Mouse (Mus musculus) liver, embryonic 14.5 days (tissue): Measurements from ENCODE around the gene Timp3. TPM values are rescaled to one million over a fixed set of nuclear protein-coding genes. Genes with fewer than 3 reads are reported as not detected.

Experiments
- ATAC-seq: fragments of 200-750 bp; cut with Nextera tagmentation; 2 replicates; pipeline ENCODE4 v1.8.0; 2017; ENCODE audit warnings: moderate number of reproducible peaks, mild to moderate bottlenecking, moderate library complexity; ENCODE audit not compliant: insufficient read depth
- DNase-seq, 3 experiments: peaks; one replicate each; pipeline ENCODE4 v3.0.0-alpha.2; 2012 to 2013; ENCODE audit warnings: low read depth in 3 of 3, low spot score in 3 of 3
- H3K27ac ChIP-seq: fragments of 300-500 bp; sonication (generic); 2 replicates; pipeline ENCODE4 v1.5.1; 2014; ENCODE audit warnings: moderate library complexity, mild to moderate bottlenecking, control low read depth, inconsistent platforms
- H3K27me3 ChIP-seq: fragments of 300-500 bp; sonication (generic); 2 replicates; pipeline ENCODE4 v1.6.1; 2014; ENCODE audit warnings: mild to moderate bottlenecking, low read length, moderate library complexity; ENCODE audit not compliant: control insufficient read depth, insufficient read depth
- H3K36me3 ChIP-seq: fragments of 300-500 bp; sonication (generic); replicated peaks from 2 replicates; pipeline ENCODE4 v1.6.1; 2014; ENCODE audit warnings: low read depth; ENCODE audit not compliant: control insufficient read depth, insufficient read depth
- H3K4me1 ChIP-seq, 2 experiments: fragments of 200-500 bp in 1 of 2; fragments of 300-500 bp in 1 of 2; sonication (generic) in 1 of 2; replicated peaks; 2 replicates each; pipeline ENCODE4 v1.6.1; 2012 to 2014; ENCODE audit warnings: antibody characterized with exemption in 1 of 2, inconsistent platforms in 1 of 2, low read length in 1 of 2; ENCODE audit not compliant: control insufficient read depth in 2 of 2, insufficient read depth in 2 of 2
- H3K4me2 ChIP-seq: fragments of 300-500 bp; sonication (generic); 2 replicates; pipeline ENCODE4 v1.6.1; 2014; ENCODE audit warnings: low read depth, mild to moderate bottlenecking, control low read depth, moderate library complexity
- H3K4me3 ChIP-seq, 2 experiments: fragments of 200-500 bp in 1 of 2; fragments of 300-500 bp in 1 of 2; sonication (generic) in 1 of 2; 2 replicates each; pipeline ENCODE4 v1.5.1; 2012 to 2014; ENCODE audit warnings: low read depth in 2 of 2, low read length in 2 of 2, mild to moderate bottlenecking in 2 of 2, control low read depth in 1 of 2, inconsistent platforms in 1 of 2, moderate library complexity in 1 of 2; ENCODE audit not compliant: insufficient read depth in 1 of 2
- H3K9ac ChIP-seq: fragments of 300-500 bp; sonication (generic); replicated peaks from 2 replicates; pipeline ENCODE4 v1.6.1; 2014; ENCODE audit warnings: mild to moderate bottlenecking, control low read depth, moderate library complexity
- H3K9me3 ChIP-seq: fragments of 300-500 bp; sonication (generic); 2 replicates; pipeline ENCODE4 v1.6.1; 2016; ENCODE audit warnings: low read length, mixed read lengths; ENCODE audit not compliant: control insufficient read depth
- CTCF ChIP-seq: IDR thresholded peaks from 2 replicates; pipeline ENCODE4 v1.5.1; 2016; ENCODE audit warnings: antibody characterized with exemption, low read depth, control low read depth
- EP300 ChIP-seq: IDR thresholded peaks from 2 replicates; pipeline ENCODE4 v1.6.1; 2016; ENCODE audit warnings: antibody characterized with exemption, low read depth
- WGBS: fragments of 180-500 bp; shearing (Covaris S2); extraction: QIAGEN DNeasy Blood & Tissue Kit; methylation state at CpG from one replicate; pipeline ENCODE4 v1.1.7; 2014; ENCODE audit not compliant: insufficient replicate concordance; 5-methylcytosine and 5-hydroxymethylcytosine counted together
- polyA plus RNA-seq, 2 experiments: library from polyadenylated mRNA; depleted of rRNA in 1 of 2; stranded (reverse) in 1 of 2; unstranded in 1 of 2; fragments of >200 nt; fragmentation: Nextera tagmentation in 1 of 2; extraction: Ambion mirVana in 1 of 2; gene quantifications; 2 replicates each; pipeline versions ENCODE4 v1.2.1 to v1.2.3; 2012 to 2014

The Timp3 gene
- polyA plus RNA-seq, 2 experiments = 3.2 to 3.8 TPM

GRCm38 (mm10) chr10:86318552-86319140 is 18.5 kb downstream of the Timp3 start:
- H3K36me3 ChIP-seq = no peaks in the 10 kb centered on the region
- no peaks in the 10 kb centered on the region; the same call in 1 of the 2 replicates for H3K27me3 ChIP-seq
- no peak for ATAC-seq
- H3K9ac ChIP-seq = no peak overlapping the region
- no peak overlapping the region for H3K27ac ChIP-seq
- no peak overlapping the region for H3K4me2 ChIP-seq
- no peak overlapping the region for H3K4me3 ChIP-seq
- no peak for TF ChIP-seq CTCF
- TF ChIP-seq EP300 = no peak
- DNase-seq = no peak
- no peaks in the 10 kb centered on the region for H3K4me1 ChIP-seq
- no peaks in the 10 kb centered on the region for H3K9me3 ChIP-seq
- 68% methylated on average over 5 of the region's 5 CpGs for WGBS

GRCm38 (mm10) chr10:86319526-86319925 is 19.4 kb downstream of the Timp3 start:
- no peak overlapping the region for H3K4me3 ChIP-seq
- no peak for ATAC-seq

GRCm38 (mm10) chr10:86320204-86320603 is 20.0 kb downstream of the Timp3 start:
- 83% methylated on average over 5 of the region's 5 CpGs for WGBS
- no peak overlapping the region for H3K4me2 ChIP-seq
- H3K4me3 ChIP-seq = no peak overlapping the region
- TF ChIP-seq CTCF (no peak), EP300 (no peak)
- ATAC-seq (no peak), DNase-seq (no peak)
- H3K4me1 ChIP-seq = no peaks in the 10 kb centered on the region
- no peaks in the 10 kb centered on the region for H3K36me3 ChIP-seq
- no peaks in the 10 kb centered on the region; the same call in 1 of the 2 replicates for H3K27me3 ChIP-seq
- no peak overlapping the region for H3K27ac ChIP-seq
- H3K9ac ChIP-seq = no peak overlapping the region
- no peaks in the 10 kb centered on the region for H3K9me3 ChIP-seq

More at GRCm38 (mm10) chr10:86319526-86319925, 19.4 kb downstream of the Timp3 start:
- no peaks in the 10 kb centered on the region for H3K9me3 ChIP-seq
- 50% methylated on average over 3 of the region's 3 CpGs for WGBS
- DNase-seq = no peak
- no peaks in the 10 kb centered on the region; the same call in 1 of the 2 replicates for H3K27me3 ChIP-seq
- H3K4me1 ChIP-seq = no peaks in the 10 kb centered on the region
- H3K36me3 ChIP-seq = no peaks in the 10 kb centered on the region
- no peak overlapping the region for H3K9ac ChIP-seq
- no peak overlapping the region for H3K27ac ChIP-seq
- no peak overlapping the region for H3K4me2 ChIP-seq
- TF ChIP-seq CTCF = no peak
- no peak for TF ChIP-seq EP300

- H3K4me2 ChIP-seq = no peak overlapping the region
- no peaks in the 10 kb centered on the region for H3K4me1 ChIP-seq
- ATAC-seq = no peak
- H3K36me3 ChIP-seq = no peaks in the 10 kb centered on the region
- no peak for DNase-seq
- H3K9me3 ChIP-seq = no peaks in the 10 kb centered on the region
- no peak overlapping the region for H3K27ac ChIP-seq
- H3K4me3 ChIP-seq = no peak overlapping the region
- H3K27me3 ChIP-seq = no peaks in the 10 kb centered on the region; the same call in 1 of the 2 replicates
- no peak overlapping the region for H3K9ac ChIP-seq
- TF ChIP-seq CTCF = no peak
- no peak for TF ChIP-seq EP300
- 62% methylated on average over 8 of the region's 8 CpGs for WGBS
Observed at GRCm38 (mm10) chr10:86321194-86321593, 21.0 kb downstream of the Timp3 start.

DNA sequence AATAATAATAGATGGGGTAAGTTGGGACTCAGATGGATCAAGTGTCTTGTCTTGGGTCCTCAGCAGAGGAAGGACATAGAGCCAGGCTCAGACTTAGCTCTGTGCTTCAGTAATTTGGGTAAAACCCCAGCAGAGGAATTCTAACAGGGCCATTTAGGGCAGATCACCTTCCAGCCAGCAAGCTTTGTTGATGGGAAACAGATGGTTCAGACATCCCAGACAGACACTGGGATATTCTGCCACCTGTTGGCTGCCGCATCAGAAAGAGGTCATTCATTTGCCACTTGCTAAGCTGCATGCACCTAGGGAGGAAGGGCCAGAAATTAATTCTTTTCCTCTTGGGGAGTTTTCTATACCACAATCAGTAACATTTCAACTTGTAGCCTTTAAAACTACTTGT is 21.8 kb downstream of the Timp3 start:
- DNase-seq = no peak
- no peak overlapping the region for H3K4me3 ChIP-seq
- no peak overlapping the region for H3K27ac ChIP-seq
- H3K9me3 ChIP-seq = no peaks in the 10 kb centered on the region
- no peaks in the 10 kb centered on the region for H3K36me3 ChIP-seq
- TF ChIP-seq CTCF = no peak
- no peak for TF ChIP-seq EP300
- no peaks in the 10 kb centered on the region for H3K4me1 ChIP-seq
- 56% methylated on average over 1 of the region's 1 CpGs for WGBS
- ATAC-seq = no peak
- H3K4me2 ChIP-seq = no peak overlapping the region
- H3K27me3 ChIP-seq = no peaks in the 10 kb centered on the region; the same call in 1 of the 2 replicates
- H3K9ac ChIP-seq = no peak overlapping the region
